Mouse (Mus musculus) skeletal muscle tissue, adult 2 months (tissue): ENCODE data around the gene P4htm.
A peak's percentile ranks its signal among the peaks of the same experiment; 100 is the strongest.
"Not testable (repeated sequence)": the region's sequence is repeated elsewhere in the genome, so short reads cannot be mapped to it uniquely, and the experiment has no call there.

ENCODE experiments used
- DNase-seq: peaks from one replicate; pipeline ENCODE4 v3.0.0-alpha.2; 2012; ENCODE audit warnings: low read depth, low spot score

P4htm gene

GRCm38 (mm10) chr9:108596998-108597764 is at the start of gene P4htm:
TSS of gene P4htm (minus strand) at chr9:108597667.
- no peak for DNase-seq

- DNase-seq: no peak
These were observed 42.4 kb upstream of the P4htm start for GRCm38 (mm10) chr9:108639825-108640224.

- DNase-seq: no peak
These were observed 37.9 kb upstream of the P4htm start for GRCm38 (mm10) chr9:108635415-108635814.

GRCm38 (mm10) chr9:108633846-108634245 is 36.4 kb upstream of the P4htm start:
- DNase-seq: no peak

- no peak for DNase-seq
These were observed 34.9 kb upstream of the P4htm start for GRCm38 (mm10) chr9:108632375-108632774.

- no peak for DNase-seq
These were observed 34.3 kb upstream of the P4htm start for GRCm38 (mm10) chr9:108631631-108632256.

- DNase-seq: no peak
These were observed 33.2 kb upstream of the P4htm start for GRCm38 (mm10) chr9:108630683-108631082.

- DNase-seq: no peak
These were observed 30.7 kb upstream of the P4htm start for GRCm38 (mm10) chr9:108628141-108628540.

- DNase-seq: peak; percentile 12
These were observed 29.0 kb upstream of the P4htm start for GRCm38 (mm10) chr9:108626498-108626897.

- DNase-seq: no peak
These were observed 19.8 kb upstream of the P4htm start for GRCm38 (mm10) chr9:108617301-108617700.

- no peak for DNase-seq
These were observed 14.0 kb upstream of the P4htm start for GRCm38 (mm10) chr9:108611488-108611887.

GRCm38 (mm10) chr9:108608889-108609288 is 11.4 kb upstream of the P4htm start:
- DNase-seq: no peak

- not testable (repeated sequence) for DNase-seq
These were observed 10.5 kb upstream of the P4htm start for GRCm38 (mm10) chr9:108607929-108608328.

- DNase-seq: no peak
These were observed 4.5 kb upstream of the P4htm start for GRCm38 (mm10) chr9:108601986-108602385.

GRCm38 (mm10) chr9:108600011-108600410 is 2.5 kb upstream of the P4htm start:
- DNase-seq: no peak

GRCm38 (mm10) chr9:108599021-108599566 is 1.6 kb upstream of the P4htm start:
- DNase-seq: no peak

GRCm38 (mm10) chr9:108594354-108594753 is 3.1 kb downstream of the P4htm start:
- DNase-seq: no peak

- no peak for DNase-seq
These were observed 6.0 kb downstream of the P4htm start for GRCm38 (mm10) chr9:108591462-108591861.

- DNase-seq: no peak
These were observed 8.2 kb downstream of the P4htm start for GRCm38 (mm10) chr9:108589229-108589628.

- DNase-seq: peak; percentile 77
These were observed 9.8 kb downstream of the P4htm start for GRCm38 (mm10) chr9:108587571-108588180.

GRCm38 (mm10) chr9:108579344-108579690 is 18.1 kb downstream of the P4htm start:
- DNase-seq: no peak

- DNase-seq: peak; percentile 97
These were observed 18.7 kb downstream of the P4htm start, which contains the start of gene Wdr6 for GRCm38 (mm10) chr9:108578545-108579343. TSS of gene Wdr6 (minus strand) at chr9:108578739.
